Mouse (Mus musculus) adrenal gland, postnatal 25 days (tissue): Measurements from ENCODE around the gene Vim. TPM values are rescaled to one million over a fixed set of nuclear protein-coding genes. Genes with fewer than 3 reads are reported as not detected.

ENCODE experiments used
- total RNA-seq: library from RNA; stranded (reverse); gene quantifications from 2 replicates; pipeline ENCODE4 v1.2.3, GENCODE M21; 2021

Gene Vim
- total RNA-seq, 1 experiment from 2014 or later: 122 TPM

Other genes with a start within 250 kb of the Vim start
- 0.19 and 0.21 TPM in 2 replicates for gene Cubn, start 82.1 kb upstream of the Vim start, total RNA-seq
- 4.9 and 7.7 TPM in 2 replicates for gene Trdmt1, start 29.3 kb upstream of the Vim start, total RNA-seq
- 0.55 and 0.67 TPM in 2 replicates for gene St8sia6, start 220.1 kb downstream of the Vim start, total RNA-seq